Mouse (Mus musculus) adrenal gland, postnatal 25 days (tissue): ENCODE results near the gene Fam214a. TPM values are rescaled to one million over a fixed set of nuclear protein-coding genes. Genes with fewer than 3 reads are reported as not detected.

Source experiments
- DNase-seq: peaks from one replicate; pipeline ENCODE4 v3.0.0; 2021; ENCODE audit warnings: mixed read lengths
- long read RNA-seq: library from polyadenylated mRNA; stranded (forward); transcript quantifications from one replicate; pipeline ENCODE4 v2.0.0, GENCODE M21; 2021
- total RNA-seq: library from RNA; stranded (reverse); gene quantifications from 2 replicates; pipeline ENCODE4 v1.2.3, GENCODE M21; 2021

The Fam214a gene
- 110 and 125 TPM in 2 replicates for total RNA-seq
- long read RNA-seq, full-length matches to known transcripts = 38 of 67 reads
- long read RNA-seq, partial matches to known transcripts = 24 of 67 reads
- long read RNA-seq, other reads (novel, unspliced or antisense) = 5 of 67 reads

DNA sequence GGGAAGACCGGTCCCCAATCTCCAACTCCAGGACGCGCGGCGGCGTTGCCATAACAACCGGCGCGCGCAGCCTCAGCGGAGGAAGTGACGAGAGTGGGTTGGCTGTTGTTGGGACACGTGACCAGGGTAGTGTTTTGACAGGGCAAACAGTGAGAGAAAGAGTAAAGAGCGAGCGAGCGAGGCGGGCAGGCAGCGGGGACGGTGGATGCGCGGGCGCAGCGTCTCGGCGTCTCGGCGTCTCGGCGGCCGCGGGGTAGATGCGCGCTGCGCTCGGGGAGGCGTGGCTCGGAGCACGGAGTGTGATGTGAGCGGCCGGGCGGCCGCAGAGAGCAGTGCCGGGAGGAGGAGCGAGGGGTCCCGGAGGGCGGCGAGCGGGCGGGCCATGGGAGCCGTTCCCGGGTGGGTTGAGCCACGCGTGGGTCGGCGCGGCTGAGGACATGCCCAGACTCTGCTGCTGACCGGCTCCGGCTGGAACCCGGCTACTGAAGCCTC lies at the start of gene Fam214a:
TSS of gene Fam214a (plus strand) at position 129 of the 492 bp plus-strand sequence.
- DNase-seq = peak; percentile 95

GRCm38 (mm10) chr9:74904866-74905508 lies 47.7 kb upstream of the Fam214a start:
- peak; percentile 44 for DNase-seq

DNA sequence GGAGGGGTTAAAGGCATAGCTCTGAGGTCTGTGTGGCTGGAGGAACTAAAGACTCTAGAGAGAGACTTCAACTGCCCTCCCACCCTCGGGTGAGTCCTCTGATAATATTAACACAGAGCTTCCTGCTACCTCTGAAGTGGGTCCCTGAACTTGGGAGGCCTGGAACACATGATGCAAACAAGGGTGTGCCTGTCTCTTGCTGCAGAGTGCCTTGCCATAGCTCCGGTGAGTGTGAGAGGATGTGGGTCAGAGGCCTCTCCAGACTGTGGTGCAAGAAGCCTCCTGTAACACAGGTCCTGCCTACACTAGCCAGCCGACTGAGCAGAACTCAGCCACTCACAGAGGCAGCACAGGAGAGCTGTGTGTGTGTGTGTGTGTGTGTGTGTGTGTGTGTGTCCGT lies 45.7 kb upstream of the Fam214a start:
- no peak for DNase-seq

DNA sequence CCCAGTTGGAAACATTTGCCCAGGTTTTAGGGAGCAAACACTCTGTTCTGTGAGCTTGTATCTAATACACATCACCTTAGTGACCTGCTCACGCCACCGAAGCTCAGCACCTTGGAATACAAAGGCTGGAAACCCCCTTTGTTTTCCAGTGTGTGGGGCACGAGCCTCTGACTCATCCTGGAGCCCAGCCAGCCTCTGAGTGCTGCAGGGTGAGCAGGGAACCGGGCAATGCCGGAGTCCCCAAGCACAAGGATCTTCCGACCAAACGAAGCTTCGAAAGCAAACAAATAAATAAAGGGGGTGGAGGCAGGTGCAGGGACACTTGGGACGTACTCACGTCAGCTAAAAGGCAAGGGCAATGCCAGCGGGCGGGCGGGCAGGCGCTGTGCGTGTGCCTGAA lies 43.4 kb upstream of the Fam214a start:
- peak; percentile 91 for DNase-seq

- DNase-seq = no peak
Measured at GRCm38 (mm10) chr9:74910226-74910759, 42.4 kb upstream of the Fam214a start.

GRCm38 (mm10) chr9:74911430-74911829 lies 41.3 kb upstream of the Fam214a start:
- no peak for DNase-seq

DNA sequence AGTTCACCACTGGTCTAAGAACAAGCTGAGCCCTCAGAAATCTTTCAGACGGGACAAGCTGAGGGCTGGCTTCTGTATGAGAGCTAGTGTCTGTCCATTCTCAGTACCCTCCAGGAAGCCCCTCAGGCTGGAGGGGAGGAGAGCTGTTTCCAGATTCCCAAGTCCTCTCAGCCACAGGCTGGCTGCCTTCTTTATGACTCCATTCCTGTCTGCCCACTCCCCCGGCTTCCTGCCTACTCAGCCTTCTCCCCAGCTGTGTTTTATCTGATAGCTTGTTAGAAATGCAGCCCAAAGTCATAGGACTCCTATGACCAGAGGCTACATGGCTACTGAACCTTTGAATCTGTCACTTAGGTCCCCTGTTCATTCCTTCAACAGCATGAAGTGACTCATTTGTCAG lies 40.8 kb upstream of the Fam214a start:
- no peak for DNase-seq

GRCm38 (mm10) chr9:74912619-74913376 lies 39.9 kb upstream of the Fam214a start:
- DNase-seq = no peak

- DNase-seq = no peak
Measured at GRCm38 (mm10) chr9:74915611-74916010, 37.1 kb upstream of the Fam214a start.

DNA sequence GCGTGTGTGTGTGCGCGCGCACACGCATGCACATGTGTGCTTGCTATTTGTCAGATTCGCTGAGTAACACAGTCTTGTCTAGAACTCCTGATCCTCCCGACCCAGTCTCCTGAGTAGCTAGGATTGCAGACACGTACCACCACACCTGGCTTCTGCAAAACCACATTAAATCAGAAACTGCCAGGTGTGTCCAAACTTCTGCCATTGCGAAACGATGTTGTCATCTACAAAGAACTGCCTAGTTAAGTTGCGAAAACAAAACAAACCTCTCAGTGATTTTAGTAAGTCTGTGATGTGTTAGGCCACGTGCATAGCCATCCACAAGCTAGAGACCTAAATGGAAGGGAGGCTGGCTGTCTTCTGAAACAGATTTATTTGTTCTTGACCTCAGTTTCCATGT lies 32.2 kb upstream of the Fam214a start:
- DNase-seq = no peak

DNA sequence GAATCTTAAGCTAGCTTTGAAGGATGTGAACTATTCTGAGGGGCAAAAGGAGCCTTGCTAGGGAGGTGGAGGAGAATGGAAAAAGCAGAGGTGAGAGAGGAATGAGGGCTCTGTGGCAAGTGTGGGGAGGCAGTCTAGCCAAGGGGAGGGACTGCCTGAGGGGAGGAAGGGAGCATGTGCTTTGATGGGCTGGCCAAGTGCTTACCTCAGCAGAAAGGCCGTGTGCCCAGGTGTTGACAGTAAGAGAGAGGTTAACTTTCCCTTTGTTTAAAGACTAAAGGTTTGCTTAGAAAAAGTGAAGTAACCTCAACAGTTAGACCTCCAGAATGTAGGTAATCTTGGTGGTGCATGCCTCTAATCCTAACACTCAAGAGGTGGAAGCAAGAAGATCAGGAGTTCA lies 31.3 kb upstream of the Fam214a start:
- DNase-seq = no peak

DNA sequence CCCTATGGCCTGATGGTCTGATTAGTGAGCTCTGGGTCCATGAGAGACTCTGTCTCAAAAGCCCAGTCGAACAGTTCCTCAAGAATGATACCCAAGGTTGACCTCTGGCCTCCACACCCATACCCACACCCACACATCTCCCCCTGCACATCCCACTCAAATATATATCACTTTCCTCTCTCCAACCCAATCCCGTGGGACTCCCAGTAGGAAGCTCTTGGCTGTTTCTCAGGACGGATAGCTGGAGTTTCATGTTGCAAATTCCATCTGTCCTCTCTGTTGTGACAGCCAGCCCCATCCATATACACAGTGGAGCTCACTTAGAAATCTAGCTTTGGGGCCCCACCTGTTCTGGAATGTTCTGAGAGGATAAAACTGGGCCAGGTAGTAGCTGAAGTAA lies 29.8 kb upstream of the Fam214a start:
- DNase-seq = no peak

DNA sequence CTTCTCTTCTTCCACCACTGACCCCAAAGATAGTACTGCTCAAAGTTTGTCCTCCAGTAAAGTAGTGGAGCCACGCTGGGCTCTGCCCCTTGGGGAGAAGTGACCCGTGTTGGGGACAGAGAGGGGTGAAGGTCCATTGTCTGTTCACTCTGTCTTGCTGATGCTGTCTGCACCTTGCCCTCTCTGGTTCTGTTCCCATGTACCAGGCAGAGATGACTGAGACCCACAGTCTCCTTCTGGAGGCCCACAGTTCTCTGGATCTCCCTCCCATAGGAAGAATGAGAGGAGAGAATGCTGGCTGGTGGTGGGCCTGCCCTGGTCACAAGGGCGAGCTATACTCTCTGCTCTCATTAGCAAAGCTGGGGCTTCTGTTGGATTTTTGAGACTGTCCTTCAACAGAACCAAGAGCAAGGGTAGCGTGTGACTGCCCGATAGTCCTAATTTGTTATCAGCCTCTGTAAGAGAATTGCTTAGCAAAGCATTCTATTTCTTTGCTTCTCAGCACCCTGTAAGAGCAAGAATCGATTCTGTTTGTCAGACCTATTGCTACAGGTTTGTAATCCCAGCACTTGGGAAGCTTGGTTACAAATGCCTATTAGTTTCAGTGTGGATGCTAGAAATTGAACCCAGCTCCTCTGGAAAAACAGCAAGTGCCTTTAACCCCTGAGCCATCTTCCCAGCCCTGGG lies 29.2 kb upstream of the Fam214a start:
- no peak for DNase-seq

- DNase-seq = no peak
Measured at GRCm38 (mm10) chr9:74925220-74925769, 27.4 kb upstream of the Fam214a start.

GRCm38 (mm10) chr9:74929981-74930423 lies 22.7 kb upstream of the Fam214a start:
- DNase-seq = no peak

GRCm38 (mm10) chr9:74930653-74931052 lies 22.0 kb upstream of the Fam214a start:
- DNase-seq = no peak

DNA sequence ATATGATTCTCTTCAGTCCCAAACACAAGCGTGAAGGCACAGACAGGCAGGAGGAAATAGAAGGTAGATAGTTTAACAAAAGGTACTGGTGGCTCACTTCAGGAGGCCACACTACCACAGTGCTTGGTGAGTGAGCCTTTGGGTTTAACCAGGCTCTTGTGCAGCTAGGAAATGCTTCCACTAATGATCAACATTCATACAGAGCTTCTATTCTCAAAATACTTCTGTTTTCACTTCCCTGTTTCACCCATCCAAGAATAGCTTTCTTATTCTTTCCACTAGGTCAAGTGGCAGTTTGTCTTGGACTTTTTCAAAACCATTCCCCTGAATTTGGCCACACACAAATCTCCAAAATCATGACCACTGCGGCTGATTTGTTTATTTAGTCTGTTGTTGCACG lies 17.4 kb upstream of the Fam214a start:
- no peak for DNase-seq

DNA sequence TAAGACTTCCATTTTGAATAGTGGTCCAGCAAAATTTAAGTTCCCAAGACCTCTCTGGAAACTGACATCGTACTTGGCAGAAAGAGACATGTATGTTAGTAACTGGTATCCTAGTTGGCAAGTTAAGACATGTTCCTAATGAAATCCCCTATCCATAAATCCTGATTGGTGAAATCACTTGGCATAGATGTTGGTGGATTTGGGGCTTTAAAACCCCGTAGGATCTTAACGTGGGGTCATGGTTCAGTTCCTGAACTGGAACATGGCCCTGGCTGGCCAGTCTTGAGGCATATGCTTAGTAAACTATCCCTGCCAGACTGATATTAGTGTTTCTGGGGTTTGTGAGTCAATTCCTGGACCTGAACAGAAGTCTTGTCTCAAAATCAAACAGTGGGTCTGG lies 14.9 kb upstream of the Fam214a start:
- DNase-seq = no peak

GRCm38 (mm10) chr9:74938670-74939534 lies 13.8 kb upstream of the Fam214a start:
- no peak for DNase-seq

DNA sequence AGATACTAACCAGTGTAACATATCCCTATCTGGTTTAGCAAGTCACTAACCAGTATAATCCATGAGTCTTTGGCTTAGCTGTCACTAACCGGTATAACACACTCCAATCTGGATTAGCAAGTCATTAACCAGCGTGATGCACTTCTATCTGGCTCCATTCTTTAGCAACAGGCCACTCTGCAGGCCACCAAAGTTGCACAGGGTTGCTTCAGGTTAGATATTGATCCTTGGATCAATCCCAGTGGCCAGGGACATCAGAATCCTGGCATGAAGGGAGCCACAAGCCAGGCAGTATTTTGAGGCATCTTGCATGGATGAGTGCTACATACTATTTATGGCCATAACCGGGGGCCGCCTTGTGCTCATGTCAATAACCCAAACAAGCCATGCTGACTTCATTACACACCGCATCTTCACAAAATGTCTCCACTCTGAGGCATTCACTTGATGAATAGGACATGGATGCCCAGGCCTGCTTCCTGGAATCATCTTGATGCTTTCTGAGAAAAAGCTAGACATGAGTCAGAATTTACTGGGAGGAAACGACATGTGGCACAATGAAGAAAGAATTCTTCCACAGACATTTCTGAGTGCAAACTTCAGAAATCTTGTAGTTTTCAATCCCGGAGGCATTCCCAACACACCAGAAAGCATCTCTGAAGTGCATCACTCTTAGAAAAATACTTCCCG lies 5.8 kb upstream of the Fam214a start:
- no peak for DNase-seq

DNA sequence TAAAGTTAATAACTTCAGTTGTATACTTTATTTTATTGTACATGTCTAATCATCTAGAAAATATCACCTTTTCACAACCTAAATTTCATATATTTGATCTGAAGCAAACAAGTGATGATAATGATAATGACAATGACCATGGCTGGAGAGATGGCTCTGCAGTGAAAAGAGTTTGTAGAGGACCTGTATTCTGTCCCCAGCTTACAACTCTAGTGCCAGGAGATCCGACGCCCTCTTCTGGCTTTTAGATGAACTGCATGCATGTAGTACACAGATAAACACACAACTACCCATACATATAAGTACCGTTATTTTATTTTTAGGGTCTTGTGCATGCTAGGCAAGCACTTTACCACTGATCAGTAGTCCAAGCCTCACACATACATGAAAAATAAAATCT lies 1.2 kb upstream of the Fam214a start:
- no peak for DNase-seq
